Mouse (Mus musculus): ENCODE measurements around the gene Cavin1.

Gene Cavin1

GRCm38 (mm10) chr11:100958613-100959463 is 11.8 kb downstream of the Cavin1 start:
- no peak for DNase-seq (ENCODE audit: extremely low read depth, low read depth, low spot score)

DNA sequence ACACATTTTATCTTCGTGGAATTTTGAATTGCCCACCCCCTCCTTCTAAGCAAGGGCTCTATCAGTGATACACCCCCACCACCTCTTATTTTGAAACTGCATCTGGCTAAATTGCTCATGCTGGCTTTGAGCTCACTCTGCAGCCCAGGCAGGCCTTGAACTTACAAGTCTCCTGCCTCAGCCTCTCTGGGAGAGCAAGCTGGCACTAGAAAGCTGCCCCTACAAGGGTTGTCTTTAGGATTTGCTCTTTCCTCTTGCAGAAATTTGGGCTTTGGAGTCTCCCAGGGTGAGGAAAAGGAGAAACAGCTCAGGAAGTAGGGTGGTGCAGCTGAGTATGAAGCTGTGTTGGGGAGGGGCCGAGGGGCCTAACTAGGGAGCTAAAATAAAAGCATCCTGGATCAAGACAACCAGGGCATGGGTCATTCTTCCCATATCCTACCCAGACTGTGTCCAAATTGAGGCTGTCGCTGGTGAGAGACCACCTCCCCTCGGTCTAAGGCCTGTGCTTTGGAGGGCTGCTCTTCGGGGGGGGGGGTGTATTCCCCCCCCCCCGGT is 12.7 kb downstream of the Cavin1 start:
- no peak for DNase-seq (ENCODE audit: extremely low read depth, low read depth, low spot score)

- no peak for DNase-seq (ENCODE audit: extremely low read depth, low read depth, low spot score)
Observed at GRCm38 (mm10) chr11:100957244-100957643, 13.4 kb downstream of the Cavin1 start.

GRCm38 (mm10) chr11:100949540-100949939 is 21.1 kb downstream of the Cavin1 start:
- DNase-seq (ENCODE audit: extremely low read depth, low read depth, low spot score) = no peak

GRCm38 (mm10) chr11:100948317-100948716 is 22.4 kb downstream of the Cavin1 start:
- no peak for DNase-seq (ENCODE audit: extremely low read depth, low read depth, low spot score)

- DNase-seq (ENCODE audit: extremely low read depth, low read depth, low spot score) = no peak
Observed at GRCm38 (mm10) chr11:100947548-100947947, 23.1 kb downstream of the Cavin1 start.

DNA sequence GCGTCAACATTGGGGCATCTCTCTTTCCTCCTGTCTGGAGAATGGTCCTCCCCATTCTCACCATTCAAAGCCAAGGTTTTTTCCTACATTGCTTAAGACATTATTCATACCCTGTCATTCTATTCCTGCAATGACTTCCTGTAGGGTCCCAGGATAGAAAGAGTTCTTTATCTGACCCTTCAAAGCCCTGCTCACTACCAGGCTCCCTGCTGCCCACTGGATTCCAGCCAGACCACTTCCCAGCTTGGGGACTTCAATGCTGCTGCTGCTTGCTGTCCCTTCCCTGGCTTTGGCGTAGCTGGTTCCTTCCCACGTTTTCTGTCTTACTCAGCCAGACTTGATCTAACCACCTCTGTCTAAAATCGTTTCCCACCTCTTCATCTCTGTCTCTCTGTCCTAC is 23.8 kb downstream of the Cavin1 start:
- no peak for DNase-seq (ENCODE audit: extremely low read depth, low read depth, low spot score)

GRCm38 (mm10) chr11:100942388-100942787 is 28.3 kb downstream of the Cavin1 start:
- no peak for DNase-seq (ENCODE audit: extremely low read depth, low read depth, low spot score)

- peak; percentile 95 for DNase-seq (ENCODE audit: extremely low read depth, low read depth, low spot score)
Observed at GRCm38 (mm10) chr11:100939512-100940151, 31.1 kb downstream of the Cavin1 start, which contains the start of gene Stat3. Stat3 (minus strand) TSS chr11:100939540.

DNA sequence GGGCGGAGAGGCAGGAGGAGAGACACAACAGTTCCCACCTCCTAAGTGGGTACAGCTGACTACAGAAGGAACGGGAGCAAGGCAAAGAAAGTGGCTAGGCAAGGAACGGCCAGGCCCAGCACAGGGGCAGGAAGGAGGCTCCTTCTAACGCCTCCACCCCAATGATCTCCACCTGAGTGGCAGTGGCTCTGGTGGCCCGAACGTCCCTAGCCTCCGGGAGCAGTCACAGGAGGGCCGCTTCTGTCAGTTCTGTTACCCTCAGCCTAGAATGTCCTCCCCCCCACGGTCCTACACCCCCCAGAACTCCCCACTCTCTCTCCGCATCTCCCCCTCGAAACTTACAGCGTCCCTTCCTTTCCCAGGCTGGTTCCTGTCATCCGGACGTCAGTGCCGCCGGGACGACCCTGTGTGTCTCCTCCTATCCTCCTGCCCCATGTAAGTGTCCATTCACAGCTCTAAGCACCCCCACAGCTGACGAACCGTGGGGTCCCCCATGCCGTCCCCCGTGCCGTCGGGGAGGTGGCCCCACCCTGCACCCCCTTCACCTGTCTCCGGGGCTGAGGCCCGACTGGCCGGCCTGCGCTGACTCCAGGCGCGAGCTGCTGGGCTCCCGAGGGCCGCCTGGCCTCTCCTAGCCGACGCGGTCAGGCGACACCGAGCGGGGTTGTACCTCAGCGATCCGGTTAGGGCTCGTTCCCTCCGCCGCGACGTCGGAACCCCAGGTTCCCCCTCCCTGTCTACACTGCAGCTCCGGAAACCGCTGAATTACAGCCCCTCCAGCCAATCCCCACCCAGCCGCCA is 31.8 kb downstream of the Cavin1 start:
- no peak for DNase-seq (ENCODE audit: extremely low read depth, low read depth, low spot score)

DNA sequence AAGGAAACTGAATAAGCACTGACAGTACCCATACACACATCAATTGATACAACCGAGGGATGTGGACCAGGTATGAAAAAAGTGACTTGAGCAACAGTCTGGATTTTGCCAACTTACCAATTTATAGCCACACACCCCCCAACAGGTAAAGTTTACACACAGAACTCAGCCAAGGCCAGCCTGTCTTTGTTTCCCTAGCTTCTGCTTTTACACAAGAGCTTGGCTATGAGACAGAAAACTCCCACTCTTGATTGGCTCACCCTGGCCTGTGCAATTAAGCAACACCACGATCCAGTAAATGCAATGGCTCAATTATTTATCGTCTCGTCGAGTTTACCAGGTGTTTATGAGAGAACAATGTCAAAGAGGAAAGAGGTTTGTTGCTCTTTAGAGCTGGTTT is 32.6 kb downstream of the Cavin1 start:
- DNase-seq (ENCODE audit: extremely low read depth, low read depth, low spot score) = peak; percentile 97

GRCm38 (mm10) chr11:100937295-100937694 is 33.4 kb downstream of the Cavin1 start:
- no peak for DNase-seq (ENCODE audit: extremely low read depth, low read depth, low spot score)

DNA sequence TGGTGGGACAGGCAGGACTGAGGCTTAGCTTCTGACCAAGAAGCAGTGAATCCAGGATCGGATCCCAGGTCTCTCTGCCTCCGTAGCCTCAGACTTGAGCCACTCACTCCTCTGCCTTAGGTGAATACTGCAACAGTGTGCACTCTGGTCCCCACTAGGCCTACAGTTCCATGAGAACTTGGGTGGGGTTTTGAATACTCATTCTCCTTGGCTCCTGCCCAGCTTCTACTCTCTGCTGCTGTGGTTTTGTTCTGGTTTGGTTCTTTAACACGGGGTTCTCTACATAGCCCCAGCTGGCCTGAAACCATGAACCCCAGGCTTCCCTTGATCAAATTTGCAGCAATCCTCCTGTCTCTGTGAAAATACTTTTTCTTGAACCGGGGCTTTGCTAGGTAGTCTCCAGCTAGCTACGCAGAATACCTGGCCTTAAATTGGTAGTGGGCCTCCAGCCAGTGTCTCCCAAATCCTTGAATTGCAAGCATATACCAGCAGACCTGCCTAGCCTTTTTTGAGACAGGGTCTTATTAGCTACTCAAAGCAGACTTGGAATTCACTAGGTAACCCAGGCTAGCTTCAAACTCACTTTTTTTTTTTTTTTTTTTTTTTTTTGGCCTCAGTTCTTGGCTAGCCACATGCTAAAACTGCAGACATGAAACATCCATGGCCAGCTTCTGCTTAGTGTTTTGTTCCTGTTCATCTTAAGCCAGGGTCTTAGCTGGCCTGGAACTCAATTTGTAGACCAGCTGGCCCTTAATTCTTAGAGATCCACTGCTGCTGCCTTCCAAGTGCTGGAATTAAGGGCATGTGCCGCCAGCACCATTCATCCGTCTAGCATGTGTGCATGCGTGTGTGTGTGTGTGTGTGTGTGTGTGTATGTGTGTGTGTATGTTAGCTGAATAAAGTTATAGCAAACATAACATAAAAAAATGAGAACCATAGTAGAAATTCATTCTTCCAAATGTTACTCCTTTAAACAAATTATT is 35.0 kb downstream of the Cavin1 start:
- DNase-seq (ENCODE audit: extremely low read depth, low read depth, low spot score) = no peak

- no peak for DNase-seq (ENCODE audit: extremely low read depth, low read depth, low spot score)
Observed at GRCm38 (mm10) chr11:100931254-100931921, 39.3 kb downstream of the Cavin1 start.

DNA sequence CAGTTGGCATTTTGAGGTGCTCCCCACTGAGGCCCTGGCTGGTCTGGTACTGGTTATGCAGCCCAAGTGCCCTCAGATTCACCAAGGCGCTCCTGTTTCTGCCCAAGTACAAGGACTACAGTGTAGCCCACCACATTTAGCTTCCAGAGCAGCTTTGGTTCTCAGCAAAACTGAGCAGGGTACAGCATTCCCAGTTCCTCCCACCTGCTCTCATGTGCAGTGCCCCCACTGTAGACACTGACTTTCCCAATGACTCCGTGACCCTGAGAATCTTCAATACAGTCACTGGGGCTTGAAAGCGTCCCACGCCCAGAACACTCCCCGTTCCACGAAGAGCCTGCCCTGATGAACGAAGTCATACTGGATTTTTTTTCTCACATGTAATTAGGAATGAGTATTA is 40.1 kb downstream of the Cavin1 start:
- no peak for DNase-seq (ENCODE audit: extremely low read depth, low read depth, low spot score)

DNA sequence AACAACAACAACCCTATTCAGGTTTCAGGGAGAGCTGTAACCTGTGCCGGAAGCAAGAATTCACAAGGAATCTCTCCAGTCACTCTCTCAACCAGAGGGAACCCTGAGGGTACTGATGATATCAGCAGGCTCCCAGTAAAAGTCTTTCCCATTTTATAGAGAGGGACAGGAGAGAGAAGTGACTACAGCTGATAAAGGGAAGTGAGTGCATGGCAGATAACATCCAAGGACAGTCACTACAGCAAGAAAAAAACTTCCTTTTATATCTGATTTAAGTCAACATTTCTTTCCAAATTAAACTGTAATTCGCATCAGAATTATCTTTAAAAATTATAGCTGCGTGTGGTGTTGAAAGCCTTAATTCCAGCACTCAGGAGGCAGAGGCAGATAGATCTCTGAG is 43.3 kb downstream of the Cavin1 start:
- no peak for DNase-seq (ENCODE audit: extremely low read depth, low read depth, low spot score)

GRCm38 (mm10) chr11:100924386-100924919 is 46.2 kb downstream of the Cavin1 start:
- DNase-seq (ENCODE audit: extremely low read depth, low read depth, low spot score) = no peak

- no peak for DNase-seq (ENCODE audit: extremely low read depth, low read depth, low spot score)
Observed at GRCm38 (mm10) chr11:100920887-100921624, 49.6 kb downstream of the Cavin1 start.

DNA sequence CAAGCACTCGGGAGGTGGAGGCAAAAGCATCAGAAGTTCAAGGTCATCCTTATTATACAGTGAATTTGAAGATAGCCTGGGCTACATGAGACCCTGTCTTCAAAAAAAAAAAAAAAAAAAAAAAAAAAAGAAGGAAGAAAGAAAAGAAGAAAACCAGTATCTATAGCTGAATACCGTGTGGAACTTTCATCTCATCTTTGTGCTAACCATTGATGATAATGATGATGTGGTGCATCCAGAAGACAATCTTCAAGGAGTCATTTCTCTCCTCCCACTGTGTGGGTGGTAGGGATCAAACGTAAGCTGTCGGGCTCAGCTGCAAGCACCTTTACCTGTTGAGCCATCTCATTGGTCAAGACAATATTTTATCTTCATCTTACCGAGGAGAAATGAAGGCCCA is 52.7 kb downstream of the Cavin1 start:
- no peak for DNase-seq (ENCODE audit: extremely low read depth, low read depth, low spot score)
